Mouse (Mus musculus): ENCODE results near the gene Aplp2.

DNA sequence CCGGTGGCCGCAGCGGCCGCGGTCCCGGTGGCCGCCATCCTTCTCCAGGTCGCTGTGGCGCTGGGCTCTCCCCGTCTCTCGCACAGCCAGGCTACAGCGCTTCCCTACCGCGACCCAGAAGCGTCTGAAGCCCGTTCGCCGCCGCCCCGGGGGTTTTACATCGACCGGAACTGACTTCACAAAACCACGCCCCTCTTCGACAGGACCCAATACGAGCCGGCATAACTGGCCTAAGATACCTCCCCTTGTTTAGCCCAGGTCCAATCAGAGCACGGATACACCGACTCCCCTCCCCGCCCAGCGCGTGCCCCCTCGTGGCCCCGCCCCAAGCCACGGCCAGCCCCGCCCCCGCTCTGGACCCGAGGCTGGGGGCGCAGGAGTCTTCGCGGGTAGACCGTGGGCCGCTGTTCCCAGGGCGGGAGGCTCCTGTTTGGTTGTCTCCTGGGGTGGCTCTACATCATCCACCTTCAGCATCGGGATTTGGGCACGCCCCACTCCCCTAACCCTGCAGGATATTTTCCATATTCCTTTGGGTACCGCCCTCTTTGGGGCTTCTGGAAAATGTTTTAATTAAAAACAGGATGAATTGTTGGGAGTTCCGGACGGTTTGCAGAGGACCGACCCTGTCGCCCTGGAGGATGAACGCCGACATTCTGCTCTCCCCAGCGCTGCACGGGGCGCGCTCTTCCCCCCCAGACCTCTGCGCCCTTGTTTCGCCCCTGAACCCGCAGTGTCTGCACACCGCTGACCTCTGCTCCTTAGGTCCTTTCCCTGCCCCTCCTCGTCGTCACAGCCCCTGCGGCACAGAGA lies at the start of gene Aplp2:
- peak; percentile 98 for TF ChIP-seq POLR2A (IDR thresholded peaks at IDR 0.05; ENCODE audit: extremely low read depth, insufficient read depth, low read length)
- TF ChIP-seq CTCF (IDR thresholded peaks at IDR 0.05; ENCODE audit: extremely low read depth, insufficient read depth, low read length), result no peak
